Mouse (Mus musculus) neutrophil, adult 83 days (primary cell): ENCODE measurements around the gene Thy1. TPM values are rescaled to one million over a fixed set of nuclear protein-coding genes. Genes with fewer than 3 reads are reported as not detected.

Source experiments
- total RNA-seq, 2 experiments: library from RNA; stranded (reverse); gene quantifications; one replicate each; pipeline ENCODE4 v1.2.4; 2023

Gene Thy1
- total RNA-seq = 1 to 10 TPM; 2.3 to 3.4 TPM

GRCm38 (mm10) chr9:44042836-44043707 is at the start of gene Thy1:
Gene Thy1 (plus strand): TSS chr9:44043384.

GRCm38 (mm10) chr9:44066785-44067225 is 23.6 kb downstream of the Thy1 start, which contains the start of gene Usp2:
Gene Usp2 (plus strand): TSS chr9:44067021.

Other genes starting within 250 kb of the Thy1 start
- 1 to 10 TPM; 5.0 to 6.8 TPM for gene Usp2, start 23.6 kb downstream of the Thy1 start, total RNA-seq
- gene Mfrp, start 58.3 kb downstream of the Thy1 start, total RNA-seq = under 1 TPM; 0.20 to 0.40 TPM
- gene C1qtnf5, start 63.9 kb downstream of the Thy1 start, total RNA-seq = not detected
- gene Gm49380, start 70.1 kb downstream of the Thy1 start, total RNA-seq = not detected
- gene Rnf26, start 70.1 kb downstream of the Thy1 start, total RNA-seq = 10 to 100 TPM; 38.7 to 39.3 TPM
- 1 to 10 TPM; 3.6 to 3.7 TPM for gene Mcam, start 91.1 kb downstream of the Thy1 start, total RNA-seq
- gene Cbl, start 190.7 kb downstream of the Thy1 start, total RNA-seq = 100 to 1,000 TPM; 197 to 219 TPM
- gene Ccdc153, start 197.3 kb downstream of the Thy1 start, total RNA-seq = not detected
- gene Pdzd3, start 208.1 kb downstream of the Thy1 start, total RNA-seq = 1 to 10 TPM; 1.9 to 2.4 TPM
- gene Nlrx1, start 225.2 kb downstream of the Thy1 start, total RNA-seq = 10 to 100 TPM; 62.6 to 64.4 TPM
- 10 to 100 TPM; 11.0 to 18.8 TPM for gene Abcg4, start 245.2 kb downstream of the Thy1 start, total RNA-seq